Mouse (Mus musculus): ENCODE results near the gene Fam57b. TPM values are rescaled to one million over a fixed set of nuclear protein-coding genes. Genes with fewer than 3 reads are reported as not detected.
A peak's percentile ranks its signal among the peaks of the same experiment; 100 is the strongest.

Gene Fam57b
- total and polyA plus RNA-seq, 3 experiments: 0.02 to 0.05 TPM; not detected in 1

DNA sequence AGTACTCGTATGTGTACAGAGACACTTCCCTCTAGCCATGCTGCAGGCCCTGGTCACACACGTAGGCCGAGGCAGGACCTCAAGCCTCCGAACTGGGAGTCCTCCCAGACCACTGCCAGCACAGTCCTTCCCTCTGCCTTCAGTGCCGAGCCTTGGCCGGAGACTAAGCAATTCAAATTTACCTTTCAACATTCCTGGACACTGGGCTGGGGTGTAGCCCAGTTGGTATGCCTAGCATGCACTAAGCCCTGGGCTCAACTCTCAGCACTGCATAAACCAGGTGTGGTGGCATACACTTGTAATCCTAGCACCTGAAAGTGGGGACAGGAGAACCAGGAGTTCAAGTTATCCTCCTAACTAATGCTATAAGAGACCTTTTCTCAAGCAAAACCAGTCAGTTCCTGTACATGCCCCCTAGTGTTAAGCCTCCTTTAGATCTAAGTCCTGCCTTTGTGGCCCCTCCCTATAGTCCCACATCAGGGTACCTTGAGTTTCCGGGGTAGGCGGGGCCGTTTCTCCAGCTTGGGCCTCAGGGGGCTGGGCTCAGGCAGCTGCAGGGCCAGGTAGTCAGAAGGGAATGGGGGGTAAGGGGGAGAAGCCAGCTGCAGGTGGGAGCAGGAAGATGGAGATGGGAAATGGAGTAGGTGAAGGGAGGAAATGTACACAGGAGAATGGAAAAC, 59.4 kb downstream of the Fam57b start:
- DNase-seq (ENCODE audit: low spot score): no peak
- H3K36me3 ChIP-seq (replicated peaks): peaks cover 93% of the 10 kb centered on the region
- TF ChIP-seq GATA1 (IDR thresholded peaks at IDR 0.05; ENCODE audit: borderline replicate concordance, low read length) (no peak), GATA2 (IDR thresholded peaks at IDR 0.05; ENCODE audit: borderline replicate concordance, low read depth, low read length) (no peak), CTCF (IDR thresholded peaks at IDR 0.05; ENCODE audit: low read depth, low read length) (no peak), TAL1 (conservative IDR thresholded peaks at IDR 0.05; ENCODE audit: low read depth, low read length) (no peak), POLR2AphosphoS5 (IDR thresholded peaks at IDR 0.05; ENCODE audit: insufficient replicate concordance, low read depth, low read length) (no peak)

DNA sequence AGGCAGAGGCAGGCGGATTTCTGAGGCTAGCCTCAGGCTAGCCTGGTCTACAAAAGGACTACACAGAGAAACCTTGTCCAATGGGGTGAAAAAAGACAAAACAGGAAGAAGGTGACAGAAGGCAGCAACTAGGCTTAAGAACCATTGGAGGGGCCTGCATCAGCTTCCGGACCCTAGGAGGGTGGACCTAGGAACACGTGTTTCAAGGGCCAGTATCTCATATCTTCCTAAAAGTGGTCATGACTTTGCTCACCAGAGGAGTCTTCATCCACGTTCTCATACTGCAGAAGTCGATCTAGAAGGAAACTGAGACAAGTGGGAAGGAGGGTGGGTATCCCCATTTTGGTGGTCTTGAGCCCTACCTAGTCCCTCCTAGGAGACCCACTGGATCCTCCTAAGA, 63.5 kb downstream of the Fam57b start:
- Histone ChIP-seq H3K4me1 (ENCODE audit: insufficient read depth, low read depth, low read length) (peaks cover 83% of the 10 kb centered on the region), H3K4me3 (ENCODE audit: low read depth, low read length) (peak overlapping the region; percentile 75), H3K9me3 (replicated peaks) (0 out of 2 replicates have a peak, but pooled peaks cover 3% of the 10 kb centered on the region), H3K36me3 (replicated peaks) (peaks cover 84% of the 10 kb centered on the region), H3K27me3 (ENCODE audit: insufficient read depth, low read length) (no peaks in the 10 kb centered on the region)
- ATAC-seq (ENCODE audit: extremely low read depth, insufficient number of reproducible peaks, low FRiP score, poor library complexity, severe bottlenecking) (no peak), DNase-seq (ENCODE audit: low spot score) (no peak)
- no peak for TF ChIP-seq GATA1 (IDR thresholded peaks at IDR 0.05; ENCODE audit: borderline replicate concordance, low read length)
- TF ChIP-seq CTCF (IDR thresholded peaks at IDR 0.05; ENCODE audit: low read depth, low read length): no peak
- TF ChIP-seq GATA2 (IDR thresholded peaks at IDR 0.05; ENCODE audit: borderline replicate concordance, low read depth, low read length): no peak
- TF ChIP-seq TAL1 (conservative IDR thresholded peaks at IDR 0.05; ENCODE audit: low read depth, low read length): no peak
- TF ChIP-seq POLR2AphosphoS5 (IDR thresholded peaks at IDR 0.05; ENCODE audit: insufficient replicate concordance, low read depth, low read length): no peak

More for the DNA sequence above, 59.4 kb downstream of the Fam57b start:
- Histone ChIP-seq H3K4me3 (ENCODE audit: low read depth, low read length) (peak overlapping the region; percentile 36; the same call in 1 of the 2 replicates), H3K27me3 (ENCODE audit: insufficient read depth, low read length) (no peaks in the 10 kb centered on the region), H3K9me3 (replicated peaks) (no peaks in the 10 kb centered on the region), H3K4me1 (ENCODE audit: insufficient read depth, low read depth, low read length) (peaks cover 83% of the 10 kb centered on the region)
- no peak for ATAC-seq (ENCODE audit: extremely low read depth, insufficient number of reproducible peaks, low FRiP score, poor library complexity, severe bottlenecking)

DNA sequence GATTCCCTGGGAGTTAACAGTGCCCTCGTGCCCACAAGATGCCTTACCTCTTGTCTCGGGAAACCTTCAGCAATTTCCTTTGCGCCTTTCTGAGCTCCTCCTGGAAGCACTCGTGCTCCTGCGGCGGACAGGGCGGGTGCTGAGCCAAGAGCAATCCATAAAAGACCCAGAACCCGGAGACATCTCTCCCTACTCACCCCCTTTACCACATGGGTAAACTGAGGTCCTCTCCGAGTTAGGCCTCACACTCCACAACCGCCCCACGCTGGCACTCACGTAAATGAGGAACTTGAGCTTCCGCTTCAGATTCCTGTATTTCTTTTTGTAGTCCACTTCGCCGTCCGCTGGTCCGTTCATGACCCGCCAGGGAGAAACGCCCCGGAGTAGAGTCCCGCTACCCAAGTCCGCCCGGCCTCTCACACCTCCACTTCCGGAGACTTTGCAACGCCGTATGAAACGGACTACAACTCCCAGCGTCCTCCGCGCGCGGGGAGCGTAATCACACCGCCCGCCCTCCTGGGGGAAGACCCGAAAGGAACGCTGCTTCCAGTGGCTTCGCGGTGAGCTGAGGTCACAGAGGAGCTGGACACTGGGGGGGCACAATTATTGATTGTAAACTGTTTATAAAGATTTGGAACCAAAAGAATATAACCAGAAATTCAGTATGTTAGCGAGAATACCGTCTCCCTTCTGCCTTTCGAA, 64.1 kb downstream of the Fam57b start, which contains the start of gene Hirip3:
TSS of gene Hirip3 (plus strand) at position 544 of the 702 bp plus-strand sequence.
- ATAC-seq (ENCODE audit: extremely low read depth, insufficient number of reproducible peaks, low FRiP score, poor library complexity, severe bottlenecking): peak; percentile 81
- Histone ChIP-seq H3K4me3 (ENCODE audit: low read depth, low read length) (peak within 1 kb of the TSS; percentile 75), H3K9me3 (replicated peaks) (0 out of 2 replicates have a peak, but pooled peaks cover 3% of the 10 kb centered on the region), H3K27me3 (ENCODE audit: insufficient read depth, low read length) (no peaks in the 10 kb centered on the region), H3K4me1 (ENCODE audit: insufficient read depth, low read depth, low read length) (peaks cover 82% of the 10 kb centered on the region), H3K36me3 (replicated peaks) (peaks cover 84% of the 10 kb centered on the region)
- no peak for TF ChIP-seq GATA2 (IDR thresholded peaks at IDR 0.05; ENCODE audit: borderline replicate concordance, low read depth, low read length)
- DNase-seq (ENCODE audit: low spot score): peak; percentile 93

DNA sequence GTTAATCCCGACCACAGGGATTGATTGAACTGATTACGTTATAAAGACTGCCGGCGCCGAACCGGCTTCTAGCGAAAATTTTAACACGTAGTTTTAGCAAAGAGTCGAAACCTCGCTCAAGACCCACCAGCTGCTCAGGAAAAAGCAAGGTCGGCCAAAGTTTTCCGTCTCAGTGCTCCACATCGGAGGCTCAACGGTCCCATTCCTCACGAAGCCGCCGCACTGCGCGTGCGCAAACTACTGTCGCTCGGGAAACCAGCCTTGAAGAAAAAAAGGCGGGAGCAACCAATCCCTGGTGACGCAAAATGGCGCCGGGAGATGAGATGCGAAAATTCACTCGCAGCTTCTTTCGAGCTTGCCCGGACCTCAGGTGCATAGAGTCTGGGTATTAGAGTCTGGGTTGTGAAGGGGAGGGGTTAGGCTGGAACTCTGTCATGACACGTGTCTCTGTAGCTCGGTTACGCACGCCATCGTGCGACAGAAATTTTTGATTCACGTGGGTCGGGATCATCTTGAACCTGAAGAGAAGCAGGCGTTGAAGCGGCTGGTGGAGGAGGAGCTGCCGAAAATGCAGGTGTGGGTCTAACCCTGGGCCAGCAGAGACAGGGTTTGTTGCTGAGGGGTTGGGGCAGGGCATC, 64.8 kb downstream of the Fam57b start, which contains the start of gene Ino80e:
TSS of gene Ino80e (minus strand) at position 231 of the 638 bp plus-strand sequence.
- peak within 1 kb of the TSS; percentile 75 for H3K4me3 ChIP-seq (ENCODE audit: low read depth, low read length)
- 0 out of 2 replicates have a peak, but pooled peaks cover 3% of the 10 kb centered on the region for H3K9me3 ChIP-seq (replicated peaks)
- no peak for TF ChIP-seq GATA1 (IDR thresholded peaks at IDR 0.05; ENCODE audit: borderline replicate concordance, low read length)
- no peak; the same call in 1 of the 2 replicates for TF ChIP-seq POLR2AphosphoS5 (IDR thresholded peaks at IDR 0.05; ENCODE audit: insufficient replicate concordance, low read depth, low read length)
- no peak for TF ChIP-seq GATA2 (IDR thresholded peaks at IDR 0.05; ENCODE audit: borderline replicate concordance, low read depth, low read length)
- no peak for TF ChIP-seq TAL1 (conservative IDR thresholded peaks at IDR 0.05; ENCODE audit: low read depth, low read length)
- no peak for TF ChIP-seq CTCF (IDR thresholded peaks at IDR 0.05; ENCODE audit: low read depth, low read length)
- DNase-seq (ENCODE audit: low spot score) (peak; percentile 84), ATAC-seq (ENCODE audit: extremely low read depth, insufficient number of reproducible peaks, low FRiP score, poor library complexity, severe bottlenecking) (peak; percentile 17; the same call in 1 of the 2 replicates)
- H3K4me1 ChIP-seq (ENCODE audit: insufficient read depth, low read depth, low read length): peaks cover 75% of the 10 kb centered on the region
- no peaks in the 10 kb centered on the region for H3K27me3 ChIP-seq (ENCODE audit: insufficient read depth, low read length)
- H3K36me3 ChIP-seq (replicated peaks): peaks cover 84% of the 10 kb centered on the region

DNA sequence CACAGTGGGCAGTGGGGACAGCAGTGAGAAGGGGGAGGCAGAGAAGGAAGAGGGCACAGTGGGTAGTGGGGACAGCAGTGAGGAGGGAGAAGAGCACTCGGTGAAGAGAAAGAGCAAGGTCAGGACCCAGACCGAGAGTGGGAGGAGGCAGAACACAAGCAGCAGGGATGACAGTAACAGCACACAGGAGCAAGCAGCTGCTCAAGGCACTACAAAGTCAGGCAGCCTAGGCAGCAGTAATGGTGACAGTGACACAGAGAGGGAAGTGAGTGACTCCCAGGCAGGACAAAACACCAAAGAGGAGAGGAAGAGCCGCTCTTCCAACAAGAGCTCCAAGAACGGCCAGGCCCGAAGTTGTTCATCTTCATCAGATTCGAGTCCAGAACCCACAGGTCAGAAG, 66.3 kb downstream of the Fam57b start:
- Histone ChIP-seq H3K4me3 (ENCODE audit: low read depth, low read length) (peak overlapping the region; percentile 75; the same call in 1 of the 2 replicates), H3K4me1 (ENCODE audit: insufficient read depth, low read depth, low read length) (peaks cover 65% of the 10 kb centered on the region), H3K27me3 (ENCODE audit: insufficient read depth, low read length) (no peaks in the 10 kb centered on the region), H3K36me3 (replicated peaks) (peaks cover 84% of the 10 kb centered on the region), H3K9me3 (replicated peaks) (0 out of 2 replicates have a peak, but pooled peaks cover 3% of the 10 kb centered on the region)
- TF ChIP-seq CTCF (IDR thresholded peaks at IDR 0.05; ENCODE audit: low read depth, low read length) (no peak), TAL1 (conservative IDR thresholded peaks at IDR 0.05; ENCODE audit: low read depth, low read length) (no peak), POLR2AphosphoS5 (IDR thresholded peaks at IDR 0.05; ENCODE audit: insufficient replicate concordance, low read depth, low read length) (no peak), GATA1 (IDR thresholded peaks at IDR 0.05; ENCODE audit: borderline replicate concordance, low read length) (no peak), GATA2 (IDR thresholded peaks at IDR 0.05; ENCODE audit: borderline replicate concordance, low read depth, low read length) (no peak)
- DNase-seq (ENCODE audit: low spot score): no peak
- ATAC-seq (ENCODE audit: extremely low read depth, insufficient number of reproducible peaks, low FRiP score, poor library complexity, severe bottlenecking): no peak

DNA sequence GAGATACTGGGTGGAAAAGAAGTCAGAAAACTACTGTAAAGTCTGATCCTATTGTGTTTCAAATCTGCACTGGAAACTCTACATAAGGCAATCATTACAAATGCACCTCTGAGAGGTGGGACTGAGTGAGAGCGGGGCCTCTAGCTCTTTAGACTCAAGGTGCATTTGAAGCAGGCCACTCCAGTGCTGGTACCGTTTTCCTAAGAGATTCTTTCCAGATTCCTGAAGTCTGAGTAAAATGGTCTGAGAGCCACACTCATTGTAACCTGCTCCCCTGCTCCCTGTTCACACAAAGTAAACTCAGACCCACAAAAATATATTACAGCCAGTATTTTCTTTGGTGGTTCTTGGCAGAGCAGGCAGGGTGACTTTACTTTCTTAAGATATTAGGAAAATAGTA, 70.1 kb downstream of the Fam57b start:
- Histone ChIP-seq H3K36me3 (replicated peaks) (peaks cover 98% of the 10 kb centered on the region), H3K9me3 (replicated peaks) (0 out of 2 replicates have a peak, but pooled peaks cover 3% of the 10 kb centered on the region), H3K4me1 (ENCODE audit: insufficient read depth, low read depth, low read length) (peaks cover 51% of the 10 kb centered on the region), H3K27me3 (ENCODE audit: insufficient read depth, low read length) (no peaks in the 10 kb centered on the region), H3K4me3 (ENCODE audit: low read depth, low read length) (no peak overlapping the region)
- DNase-seq (ENCODE audit: low spot score): no peak
- no peak for TF ChIP-seq POLR2AphosphoS5 (IDR thresholded peaks at IDR 0.05; ENCODE audit: insufficient replicate concordance, low read depth, low read length)
- TF ChIP-seq CTCF (IDR thresholded peaks at IDR 0.05; ENCODE audit: low read depth, low read length): no peak
- TF ChIP-seq GATA1 (IDR thresholded peaks at IDR 0.05; ENCODE audit: borderline replicate concordance, low read length): no peak
- TF ChIP-seq GATA2 (IDR thresholded peaks at IDR 0.05; ENCODE audit: borderline replicate concordance, low read depth, low read length): no peak
- TF ChIP-seq TAL1 (conservative IDR thresholded peaks at IDR 0.05; ENCODE audit: low read depth, low read length): no peak
- no peak for ATAC-seq (ENCODE audit: extremely low read depth, insufficient number of reproducible peaks, low FRiP score, poor library complexity, severe bottlenecking)

Data from G1E (cell line).